Mouse (Mus musculus): ENCODE results near the gene Vipas39.

Vipas39 gene

DNA sequence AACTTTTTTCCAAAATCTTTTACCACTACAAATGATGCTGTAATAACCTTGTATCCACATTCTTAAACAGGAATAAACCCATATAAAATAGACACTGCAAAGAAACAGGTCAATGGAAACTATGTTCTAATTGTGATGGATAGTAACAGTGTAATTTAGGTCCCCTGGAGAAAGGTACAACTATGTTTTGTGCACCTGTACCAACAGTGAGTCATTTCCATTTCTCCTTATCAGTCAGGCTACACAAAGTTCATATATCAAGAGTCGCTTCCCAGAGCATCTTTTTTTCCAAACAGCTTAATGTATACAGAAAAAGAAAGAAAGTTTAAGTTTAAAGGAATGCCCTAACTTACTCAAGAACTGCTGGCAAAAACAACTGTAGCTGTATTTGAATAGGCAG lies 71.0 kb downstream of the Vipas39 start:
- DNase-seq = no peak

DNA sequence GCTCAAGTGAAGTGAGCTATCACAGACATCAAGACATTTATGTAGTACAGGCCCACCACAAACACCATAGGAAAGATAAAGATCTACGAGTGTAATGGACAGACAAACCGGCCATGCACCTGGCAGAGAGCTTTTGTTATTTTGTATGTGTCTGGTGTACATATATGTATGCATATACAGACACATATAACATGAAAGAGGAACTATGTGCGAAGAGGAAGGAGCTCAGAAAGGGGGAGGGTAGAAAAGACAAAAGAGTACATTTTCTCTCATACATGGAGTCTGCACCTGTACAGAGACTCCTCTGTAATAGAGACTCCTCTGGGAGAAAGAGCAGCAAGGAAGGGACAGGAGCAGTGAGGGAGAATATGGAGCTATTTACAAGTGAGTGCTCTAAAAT lies 73.0 kb downstream of the Vipas39 start:
- no peak for DNase-seq
